Mouse (Mus musculus) mature B cell (primary cell): ENCODE data around the gene Mageb2.
"Not testable (repeated sequence)": the region's sequence is repeated elsewhere in the genome, so short reads cannot be mapped to it uniquely, and the experiment has no call there.

Experiments used
- in situ Hi-C: fragments of 300-500 bp; cut with MboI; formaldehyde crosslinking; loops from 2 replicates; pipeline ENCODE4 v1.14.3; 2019

The Mageb2 gene

DNA sequence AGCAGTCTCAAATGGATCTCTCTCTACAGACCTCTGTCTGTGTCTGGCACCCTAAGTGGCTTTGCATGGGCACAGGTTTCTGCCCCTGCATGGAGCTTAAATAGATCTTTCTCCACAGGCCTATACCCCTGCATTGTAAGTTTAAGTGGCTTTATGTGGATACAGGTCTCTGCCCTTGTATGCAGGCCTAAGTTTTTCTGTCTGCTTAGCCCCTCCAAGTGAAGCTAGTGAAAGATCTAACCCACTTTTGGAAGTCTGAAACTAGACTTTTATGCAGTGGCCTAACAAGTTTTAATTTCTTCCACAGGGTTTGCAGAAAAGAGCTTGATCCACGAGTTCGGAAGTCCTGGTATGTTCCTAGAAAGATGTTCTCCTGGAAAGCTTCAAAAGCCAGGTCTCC, at the start of gene Mageb2:
Gene Mageb2 (plus strand): TSS at position 301 of the 400 bp plus-strand sequence.
- in situ Hi-C loops: not testable (repeated sequence)

DNA sequence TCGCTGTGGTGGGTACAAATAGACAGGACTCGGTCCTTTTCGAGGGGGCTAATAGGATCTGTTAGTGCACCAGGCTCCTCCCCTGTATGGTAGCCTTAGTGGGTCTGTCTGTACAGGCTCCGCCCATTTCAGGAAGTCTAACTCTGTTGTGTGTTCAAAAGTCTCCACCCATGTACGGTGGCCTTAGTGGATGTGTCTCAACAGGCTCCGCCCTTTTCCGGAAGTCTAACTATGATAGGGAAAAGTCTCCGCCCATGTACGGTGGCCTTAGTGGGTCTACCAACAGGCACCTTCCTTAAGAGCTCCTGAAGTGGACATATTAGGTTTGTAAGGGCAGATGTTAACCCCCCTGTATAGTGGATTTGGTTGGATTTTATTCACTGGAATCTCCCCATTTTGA, 18.2 kb upstream of the Mageb2 start:
- in situ Hi-C loops: not testable (repeated sequence)
